ENCODE assay signal across 21 mouse cellular contexts in the genomic region with DNA sequence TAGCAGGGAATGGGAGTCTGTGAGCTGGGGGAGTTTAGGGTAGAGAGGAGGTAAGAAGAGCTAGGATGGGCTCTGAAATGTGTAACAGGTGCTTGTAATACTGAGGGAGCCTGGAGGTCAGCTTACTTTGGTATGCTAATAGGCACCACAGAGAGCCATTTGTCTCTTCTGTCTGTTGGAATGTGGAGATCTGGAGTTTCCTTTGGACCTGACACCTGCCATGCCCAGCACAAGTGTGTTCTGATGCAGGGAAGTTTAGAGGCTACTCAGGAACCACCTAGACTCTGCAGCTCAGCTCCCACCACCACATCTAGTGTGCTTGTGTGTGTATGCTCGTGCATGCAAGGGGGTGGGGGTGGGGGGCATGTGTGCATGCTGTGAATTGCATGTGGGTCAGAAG. TPM values are rescaled to one million over a fixed set of nuclear protein-coding genes. Genes with fewer than 3 reads are reported as not detected.
"Had no signal": no experiment of that assay in that cellular context is flagged by ENCODE, and none has a peak within 500 bp of the region (broad histone marks: within the 10 kb centered on the region; RNA-seq: fewer than 3 reads in every experiment).

No protein-coding gene starts in this region.

- H3K27ac ChIP-seq: kidney, postnatal 0 days; liver, embryonic 13.5 days; midbrain, embryonic 10.5 days; neural tube, embryonic 12.5 days; neural tube, embryonic 15.5 days; stomach, embryonic 15.5 days had no signal

- H3K4me1 ChIP-seq: liver, embryonic 13.5 days; midbrain, embryonic 10.5 days; neural tube, embryonic 12.5 days; neural tube, embryonic 15.5 days; stomach, embryonic 15.5 days had no signal

- H3K9me3 ChIP-seq: liver, embryonic 13.5 days; megakaryocyte, embryonic 14.5 days; midbrain, embryonic 10.5 days; neural tube, embryonic 12.5 days; neural tube, embryonic 15.5 days; stomach, embryonic 15.5 days had no signal

- H3K4me3 ChIP-seq: liver, embryonic 13.5 days; megakaryocyte, embryonic 14.5 days; midbrain, embryonic 10.5 days; neural tube, embryonic 12.5 days; neural tube, embryonic 15.5 days; stomach, embryonic 15.5 days had no signal

- H3K9ac ChIP-seq: liver, embryonic 13.5 days; neural tube, embryonic 12.5 days; neural tube, embryonic 15.5 days; stomach, embryonic 15.5 days had no signal

- H3K27me3 ChIP-seq: liver, embryonic 13.5 days; megakaryocyte, embryonic 14.5 days; neural tube, embryonic 12.5 days; neural tube, embryonic 15.5 days; stomach, embryonic 15.5 days had no signal

- H3K4me2 ChIP-seq: liver, embryonic 13.5 days; neural tube, embryonic 12.5 days; neural tube, embryonic 15.5 days; stomach, embryonic 15.5 days had no signal

- DNase-seq: kidney, adult 18-20 months; kidney, adult 9 months; kidney, postnatal 25 days; left cerebral cortex, postnatal 4 days; liver, embryonic 13.5 days; lung, adult 2 months; lung, postnatal 36 days; midbrain, embryonic 14.5 days; right cerebral cortex, adult 18-20 months; right cerebral cortex, postnatal 14 days; spleen, adult 18-20 months; thymus, postnatal 25 days had no signal

RNA-seq across cellular contexts. Expression of a gene that starts 31.5 kb away (rescaled TPM):
- polyA plus RNA-seq: kidney, postnatal 0 days; liver, adult 2 months; liver, embryonic 16.5 days; lung, adult 2 months; thymus, postnatal 0 days had no signal
